Mouse (Mus musculus) embryonic stem cell, embryonic (primary cell): ENCODE results near the gene Raver2.

ENCODE experiments used
- CTCF ChIA-PET, 4 experiments: fragments of 300-600 bp in 2 of 4; fragments of 350-600 bp in 2 of 4; sonication (Branson Sonifier 250); formaldehyde crosslinking; loops; one replicate each; lab custom pipeline; 2022; ENCODE audit warnings: inconsistent platforms in 2 of 4; lab: Charles Lee
- POLR2A ChIA-PET, 4 experiments: fragments of 300-600 bp in 2 of 4; fragments of 350-600 bp in 2 of 4; sonication (Branson Sonifier 250); formaldehyde crosslinking; loops; one replicate each; lab custom pipeline; 2022; ENCODE audit warnings: antibody characterized with exemption in 4 of 4, inconsistent platforms in 1 of 4; lab: Charles Lee

Gene Raver2

GRCm38 (mm10) chr4:101158282-101158681 lies 89.5 kb downstream of the Raver2 start:
- POLR2A ChIA-PET, result interaction anchor here in 2 of 4 experiments (0.5 to 1.2 kb wide), 5 partner anchors 10 to 279 kb away, joined by 3 to 5 read pairs (median 3); no protein-coding TSS in a partner anchor

DNA sequence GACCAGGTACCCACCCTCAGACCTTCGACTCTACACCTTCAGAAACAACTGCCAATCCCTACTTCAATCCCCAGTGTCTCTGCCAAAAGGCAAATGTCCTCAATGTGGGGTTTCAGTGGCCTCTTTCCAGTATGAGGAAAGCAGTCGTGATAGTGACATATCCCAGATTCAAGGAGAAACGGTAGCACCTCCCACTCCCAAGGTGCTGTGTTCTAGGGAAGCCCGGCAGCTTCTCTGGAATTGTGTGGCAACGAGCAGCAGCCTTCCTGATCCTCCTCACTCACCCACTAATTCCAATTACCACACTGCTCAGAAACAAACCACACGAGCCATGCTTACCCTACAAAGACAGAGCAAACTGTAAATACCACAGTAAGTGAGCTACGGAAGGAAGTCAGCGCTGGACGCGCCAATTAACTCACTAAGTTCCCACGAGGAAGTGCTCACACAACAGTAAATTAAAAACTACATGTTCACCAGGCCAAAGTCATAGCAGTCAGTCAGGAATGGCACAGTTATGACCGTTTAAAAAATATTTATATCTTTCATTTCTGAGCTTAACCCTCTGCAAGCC lies 90.5 kb downstream of the Raver2 start:
- ChIA-PET CTCF (interaction anchor here in 2 of 4 experiments (0.6 to 2.2 kb wide), 3 partner anchors 12 to 294 kb away, joined by 3 to 10 read pairs (median 4); no protein-coding TSS in a partner anchor), POLR2A (interaction anchor here in 1 of 4 experiments (0.5 kb wide), 1 partner anchor 464 kb away, joined by 3 read pairs; no protein-coding TSS in a partner anchor)

More at GRCm38 (mm10) chr4:101158282-101158681, 89.5 kb downstream of the Raver2 start:
- CTCF ChIA-PET, result interaction anchor here in 3 of 4 experiments (0.7 to 1.0 kb wide), 4 partner anchors 10 to 12 kb away, joined by 3 read pairs; no protein-coding TSS in a partner anchor

DNA sequence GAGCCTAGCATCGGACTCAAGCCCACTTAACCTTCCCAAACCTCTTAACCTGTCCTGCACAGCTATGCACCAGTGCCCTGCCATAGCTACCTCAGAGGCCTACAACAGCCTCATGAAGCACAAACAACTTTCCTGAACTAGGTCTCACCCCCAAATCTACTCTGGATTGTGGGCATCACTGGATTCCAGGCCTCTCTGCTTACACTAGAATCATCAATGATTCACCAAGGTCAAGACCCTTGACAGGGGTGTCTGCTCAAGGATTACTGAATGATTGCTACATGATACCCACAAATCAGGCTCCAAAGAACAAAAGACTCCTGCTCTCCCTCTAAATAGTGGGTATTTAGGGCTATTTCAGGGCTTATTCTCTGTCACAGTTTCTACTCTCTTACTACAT lies 92.0 kb downstream of the Raver2 start:
- CTCF ChIA-PET, result interaction anchor here in 1 of 4 experiments (2.2 kb wide), 1 partner anchor 14 kb away, joined by 10 read pairs; no protein-coding TSS in a partner anchor
- POLR2A ChIA-PET, result no interaction called here

DNA sequence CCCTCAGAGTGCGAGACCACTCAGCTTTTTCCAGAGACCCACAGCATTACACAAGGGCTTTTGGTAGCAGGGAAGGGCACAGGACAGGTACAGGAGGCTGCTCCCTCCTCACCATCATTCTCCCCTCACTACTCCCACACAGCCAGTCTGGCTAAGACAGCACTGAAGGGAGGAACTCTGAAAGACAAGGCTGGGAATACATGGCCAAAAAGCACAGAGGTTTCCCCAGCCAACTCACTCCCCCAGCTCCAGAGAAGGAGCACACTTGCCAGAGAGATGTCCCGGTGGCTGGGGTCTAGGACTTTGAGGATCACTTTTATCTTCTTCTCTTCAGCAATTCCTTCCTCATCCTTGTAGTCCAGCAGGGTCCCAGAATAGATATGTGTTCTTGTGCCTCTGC lies 95.4 kb downstream of the Raver2 start:
- CTCF ChIA-PET, result no interaction called here
- POLR2A ChIA-PET, result no interaction called here

GRCm38 (mm10) chr4:101164673-101165072 lies 95.9 kb downstream of the Raver2 start:
- CTCF ChIA-PET, result interaction anchor here in 1 of 4 experiments (0.5 kb wide), 1 partner anchor 98 kb away, joined by 4 read pairs; no protein-coding TSS in a partner anchor

DNA sequence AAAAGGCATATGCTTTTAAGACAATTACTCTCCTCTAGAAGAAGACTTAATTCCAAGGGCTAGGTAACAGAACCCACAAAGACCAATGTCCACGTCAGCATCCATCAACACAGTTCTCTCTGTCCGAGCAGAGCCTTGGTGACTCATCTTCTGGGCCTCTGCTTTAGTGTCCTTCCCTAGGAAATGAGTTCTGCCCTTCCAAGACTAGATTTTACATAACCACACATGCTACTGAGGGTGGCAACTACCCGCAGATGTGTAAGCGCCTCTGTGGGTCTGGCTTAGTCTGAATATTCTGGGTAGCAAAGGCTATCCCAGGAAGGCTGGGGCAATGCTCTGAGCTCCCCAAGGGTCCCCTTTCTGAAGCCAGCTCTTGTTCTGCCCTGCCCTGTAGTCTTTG lies 97.0 kb downstream of the Raver2 start:
- ChIA-PET POLR2A (interaction anchor here in 1 of 4 experiments (0.9 kb wide), 1 partner anchor 21 kb away, joined by 3 read pairs; no protein-coding TSS in a partner anchor), CTCF (interaction anchor here in 2 of 4 experiments (0.5 to 0.6 kb wide), 2 partner anchors 18 to 256 kb away, joined by 3 read pairs; no protein-coding TSS in a partner anchor)

More at GRCm38 (mm10) chr4:101164673-101165072, 95.9 kb downstream of the Raver2 start:
- POLR2A ChIA-PET, result interaction anchor here in 1 of 4 experiments (0.9 kb wide), 1 partner anchor 22 kb away, joined by 3 read pairs; no protein-coding TSS in a partner anchor

GRCm38 (mm10) chr4:101167777-101168176 lies 99.0 kb downstream of the Raver2 start:
- POLR2A ChIA-PET, result no interaction called here
- CTCF ChIA-PET, result interaction anchor here in 3 of 4 experiments (0.5 to 1.4 kb wide), 7 partner anchors 10 to 356 kb away, joined by 3 to 7 read pairs (median 3); partner anchors contain the start of gene Raver2 (in 1 of the 3)

GRCm38 (mm10) chr4:101168189-101168778 lies 99.5 kb downstream of the Raver2 start:
- CTCF ChIA-PET, result interaction anchor here in 3 of 4 experiments (0.5 to 1.1 kb wide), 8 partner anchors 11 to 829 kb away, joined by 3 to 7 read pairs (median 3); partner anchors contain the start of gene Raver2 (in 1 of the 3)

DNA sequence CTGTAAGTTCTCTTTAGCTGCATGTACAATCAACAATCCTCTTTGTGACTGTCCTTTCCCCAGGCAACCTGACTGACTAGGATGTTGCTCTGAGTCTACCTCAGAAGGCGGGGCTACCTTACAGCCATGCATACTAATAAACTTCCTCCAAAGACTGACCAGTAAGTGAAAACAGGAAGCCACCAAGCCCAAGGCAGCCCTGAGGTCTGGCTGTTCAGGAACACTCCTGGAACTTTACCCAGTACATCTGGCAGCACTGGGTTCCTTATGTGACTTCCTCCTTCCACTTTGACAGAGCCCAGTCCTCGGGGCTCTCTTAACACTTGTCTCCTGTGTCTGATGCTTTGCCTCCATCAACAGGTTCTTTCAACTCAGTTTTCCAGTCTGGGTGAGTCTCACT lies 104.0 kb downstream of the Raver2 start:
- ChIA-PET POLR2A (no interaction called here), CTCF (no interaction called here)

More at GRCm38 (mm10) chr4:101168189-101168778, 99.5 kb downstream of the Raver2 start:
- POLR2A ChIA-PET, result interaction anchor here in 1 of 4 experiments (0.5 kb wide), 1 partner anchor 15 kb away, joined by 3 read pairs; no protein-coding TSS in a partner anchor

DNA sequence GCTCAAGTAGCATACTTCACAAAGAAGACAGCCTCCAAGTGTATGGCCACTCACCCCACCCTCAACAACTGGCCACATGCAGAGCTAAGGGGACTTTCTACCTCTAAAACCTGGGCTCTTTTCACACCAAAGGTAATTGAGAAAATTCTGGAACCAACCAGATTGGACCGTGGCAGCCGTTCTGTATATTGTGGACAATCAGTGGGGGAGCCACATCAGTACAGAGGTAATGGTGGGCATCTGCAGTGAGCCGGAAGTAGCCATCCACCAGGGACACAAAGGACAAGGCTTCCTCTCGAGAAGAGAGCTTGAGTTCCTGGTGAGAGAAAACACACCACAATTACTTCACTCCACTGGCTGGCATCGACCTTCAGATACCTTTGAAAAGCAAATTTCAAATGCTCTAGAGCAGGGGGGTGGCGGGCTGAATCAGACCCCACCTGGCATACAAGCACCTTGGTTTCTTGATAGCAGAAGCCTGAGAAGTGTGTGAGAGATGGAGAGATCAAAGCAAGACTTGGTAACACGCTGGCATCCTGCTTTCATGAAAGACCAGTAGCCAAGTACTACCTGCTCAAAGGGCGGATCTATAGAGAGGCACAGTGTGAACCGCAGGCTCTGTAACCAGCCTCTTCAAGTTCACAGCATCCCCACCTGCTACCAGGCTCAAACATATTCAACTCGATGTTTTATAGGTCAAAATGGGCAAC lies 106.3 kb downstream of the Raver2 start:
- ChIA-PET POLR2A (no interaction called here), CTCF (no interaction called here)

GRCm38 (mm10) chr4:101176123-101176522 lies 107.3 kb downstream of the Raver2 start:
- POLR2A ChIA-PET, result no interaction called here
- CTCF ChIA-PET, result no interaction called here

GRCm38 (mm10) chr4:101177796-101178195 lies 109.0 kb downstream of the Raver2 start:
- POLR2A ChIA-PET, result no interaction called here
- CTCF ChIA-PET, result no interaction called here

DNA sequence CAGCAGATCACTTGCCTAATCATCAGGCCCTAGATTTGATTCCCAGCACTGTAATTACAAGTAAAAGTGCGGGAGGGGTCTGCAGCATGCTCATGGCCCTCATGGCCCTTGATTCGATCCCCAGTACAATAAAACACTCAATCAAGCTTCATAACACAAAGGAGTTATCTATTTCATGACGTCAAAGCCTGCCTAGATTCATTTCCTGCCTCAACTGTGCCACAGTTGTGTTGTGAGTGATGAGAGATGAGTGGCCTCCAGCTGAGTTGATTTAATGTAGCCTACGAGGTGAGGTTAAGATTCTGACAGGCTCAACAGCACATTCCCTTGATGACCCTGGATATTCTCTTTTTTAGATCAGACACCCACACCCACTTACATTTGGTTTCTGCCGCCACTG lies 110.3 kb downstream of the Raver2 start:
- CTCF ChIA-PET, result no interaction called here

GRCm38 (mm10) chr4:101179836-101180235 lies 111.1 kb downstream of the Raver2 start:
- POLR2A ChIA-PET, result interaction anchor here in 2 of 4 experiments (0.6 to 1.1 kb wide), 2 partner anchors 175 to 178 kb away, joined by 3 to 4 read pairs; no protein-coding TSS in a partner anchor
- CTCF ChIA-PET, result no interaction called here

More for the DNA sequence above, 110.3 kb downstream of the Raver2 start:
- POLR2A ChIA-PET, result interaction anchor here in 1 of 4 experiments (1.1 kb wide), 1 partner anchor 178 kb away, joined by 3 read pairs; no protein-coding TSS in a partner anchor

- ChIA-PET CTCF (no interaction called here), POLR2A (interaction anchor here in 1 of 4 experiments (0.7 kb wide), 1 partner anchor 9 kb away, joined by 3 read pairs; no protein-coding TSS in a partner anchor)
Measured at GRCm38 (mm10) chr4:101180681-101181080, 111.9 kb downstream of the Raver2 start.

GRCm38 (mm10) chr4:101182603-101183011 lies 113.8 kb downstream of the Raver2 start:
- ChIA-PET CTCF (no interaction called here), POLR2A (interaction anchor here in 1 of 4 experiments (0.6 kb wide), 1 partner anchor 14 kb away, joined by 3 read pairs; no protein-coding TSS in a partner anchor)

GRCm38 (mm10) chr4:101185216-101185615 lies 116.4 kb downstream of the Raver2 start:
- ChIA-PET CTCF (interaction anchor here in 1 of 4 experiments (0.6 kb wide), 1 partner anchor 472 kb away, joined by 3 read pairs; no protein-coding TSS in a partner anchor), POLR2A (no interaction called here)

- ChIA-PET CTCF (interaction anchor here in 1 of 4 experiments (0.6 kb wide), 1 partner anchor 1049 kb away, joined by 4 read pairs; no protein-coding TSS in a partner anchor), POLR2A (interaction anchor here in 1 of 4 experiments (0.5 to 1.0 kb wide), 2 partner anchors 21 to 140 kb away, joined by 3 read pairs; no protein-coding TSS in a partner anchor)
Measured at GRCm38 (mm10) chr4:101186591-101186990, 117.8 kb downstream of the Raver2 start.
